In the genomic region with DNA sequence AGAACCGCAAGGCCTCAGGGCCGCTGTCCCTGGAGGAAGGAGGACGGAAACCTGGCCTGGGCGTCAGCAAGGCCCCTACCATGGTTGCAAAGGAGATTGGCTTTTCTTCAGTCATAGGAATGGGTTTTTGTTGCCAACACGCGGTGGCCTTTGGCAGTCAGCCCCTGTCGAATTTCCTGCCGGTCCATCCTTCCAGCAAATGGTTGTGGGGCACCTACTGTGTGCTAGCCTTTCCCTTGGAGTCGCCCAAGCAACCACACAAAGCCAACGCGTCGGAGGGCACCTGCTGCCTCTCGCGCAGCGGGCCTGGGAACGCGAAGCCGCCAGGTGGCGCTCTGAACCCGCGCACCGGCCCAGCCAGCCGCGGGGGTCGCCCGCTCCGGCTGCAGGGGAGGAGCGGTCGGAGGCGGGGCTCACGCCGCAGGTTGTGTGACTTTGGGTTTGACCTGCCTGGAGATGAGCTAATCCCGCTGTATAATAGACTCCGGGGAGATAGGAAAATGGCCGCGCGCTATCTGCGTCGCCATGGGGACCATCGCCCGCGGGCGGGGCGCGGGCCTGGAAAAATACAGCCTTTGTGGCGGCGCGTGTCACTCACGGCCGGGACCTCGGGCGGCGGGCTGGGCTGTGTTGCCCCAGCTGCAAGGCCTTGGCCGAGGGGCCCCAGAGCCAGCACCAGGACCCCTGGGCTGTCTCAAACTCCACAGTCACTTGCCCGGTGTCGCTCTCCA, we compare ENCODE assay signal across 7 mouse cellular contexts. TPM values are rescaled to one million over a fixed set of nuclear protein-coding genes. Genes with fewer than 3 reads are reported as not detected.
DNase-seq lines count a peak whose midpoint lies in the region.

No protein-coding gene starts in this region.

- DNase-seq in adrenal gland, postnatal 10 days, result peak; percentile 87
- DNase-seq in embryo, embryonic 11.5 days (ENCODE audit: low read depth, low spot score), result peak; percentile 69
- DNase-seq in heart, adult 18-20 months, result peak; percentile 75 to 84
- peak; percentile 68 for DNase-seq in kidney, adult 11 months
- DNase-seq in left cerebral cortex, postnatal 36 days (ENCODE audit: low spot score in 2 of 2), result peak; percentile 70 to 73
- peak; percentile 87 for DNase-seq in mesoderm, embryonic 11.5 days (ENCODE audit: low read depth, low spot score)
- peak; percentile 78 for DNase-seq in right cerebral cortex, postnatal 4 days

- intact Hi-C loops in left cerebral cortex, postnatal 36 days (cut with DNase I), result loop anchor here (2.0 to 5.0 kb wide), 3 partner anchors 67 to 309 kb away; no protein-coding TSS in a partner anchor

RNA-seq across cellular contexts. Expression of a gene that starts 4.2 kb away (rescaled TPM):
- total RNA-seq in adrenal gland, postnatal 10 days (2021), result 10 to 100 TPM; 26.3 to 33.2 TPM
- total RNA-seq in heart, adult 18-20 months (2021), result 10 to 100 TPM; 18.1 to 23.4 TPM
- total RNA-seq in left cerebral cortex, postnatal 36 days (2021), result 1 to 10 TPM; 5.4 to 6.6 TPM

RNA-seq across cellular contexts. Expression of a gene that starts 32.6 kb away (rescaled TPM):
- total RNA-seq in adrenal gland, postnatal 10 days (2021), result not detected
- total RNA-seq in heart, adult 18-20 months (2021), result not detected
- not detected for total RNA-seq in left cerebral cortex, postnatal 36 days (2021)

Comparison
In these comparisons a context has a peak if more than half of its experiments do, and no peak if none do; other contexts are left out.
1. Peak in every context shown above with its lines: DNase-seq.